In genomic region chr4:135797931-135798330, GRCm38 (mm10) we compare ENCODE assay signal across 10 mouse cellular contexts. TPM values are rescaled to one million over a fixed set of nuclear protein-coding genes. Genes with fewer than 3 reads are reported as not detected.
DNase-seq lines count a peak whose midpoint lies in the region; ATAC-seq lines count a peak whose summit lies in the region.
"Had no signal": no experiment of that assay in that cellular context is flagged by ENCODE, and none has a peak within 500 bp of the region (broad histone marks: within the 10 kb centered on the region; RNA-seq: fewer than 3 reads in every experiment).

No protein-coding gene starts in this region.

- ATAC-seq in forebrain, embryonic 15.5 days (replicated peaks) = no peak
- ATAC-seq in heart, embryonic 14.5 days (ENCODE audit: insufficient number of reproducible peaks, insufficient read depth, low FRiP score, low read depth) = peak; percentile 51; the same call in 1 of the 2 replicates
- ATAC-seq in megakaryocyte-erythroid progenitor cell, adult 5-6 weeks (replicated peaks; ENCODE audit: low FRiP score, low TSS enrichment, poor library complexity, severe bottlenecking) = 0 out of 2 replicates have a peak, but pooled peaks have one; percentile 29
- ATAC-seq in cerebellum, adult (ENCODE audit: insufficient number of reproducible peaks, low FRiP score, low TSS enrichment) = no peak

- no peak overlapping the region for H3K4me3 ChIP-seq in forebrain, embryonic 10.5 days
- no peak overlapping the region for H3K4me3 ChIP-seq in forebrain, embryonic 15.5 days
- no peak overlapping the region for H3K4me3 ChIP-seq in heart, embryonic 14.5 days (ENCODE audit: control insufficient read depth in 1 of 2, insufficient read depth in 1 of 2, low read depth in 1 of 2, low read length in 2 of 2)
- H3K4me3 ChIP-seq: embryonic facial prominence, embryonic 12.5 days; limb, embryonic 13.5 days had no signal

- no peak overlapping the region for H3K4me2 ChIP-seq in forebrain, embryonic 15.5 days (replicated peaks)
- peak overlapping the region; percentile 8; the same call in 1 of the 2 replicates for H3K4me2 ChIP-seq in heart, embryonic 14.5 days (ENCODE audit: low read length)
- H3K4me2 ChIP-seq: embryonic facial prominence, embryonic 12.5 days; limb, embryonic 13.5 days had no signal

- H3K4me1 ChIP-seq in forebrain, embryonic 10.5 days = peaks cover 29% of the 10 kb centered on the region
- H3K4me1 ChIP-seq in forebrain, embryonic 15.5 days = 0 out of 2 replicates have a peak, but pooled peaks cover 4% of the 10 kb centered on the region
- peaks cover 6 to 13% of the 10 kb centered on the region in 2 experiments for H3K4me1 ChIP-seq in heart, embryonic 14.5 days (ENCODE audit: control insufficient read depth in 2 of 2, insufficient read depth in 2 of 2, low read length in 2 of 2)
- H3K4me1 ChIP-seq: embryonic facial prominence, embryonic 12.5 days had no signal

- 0 out of 2 replicates have a peak, but pooled peaks cover under 1% of the 10 kb centered on the region for H3K9me3 ChIP-seq in forebrain, embryonic 10.5 days
- no peaks in the 10 kb centered on the region for H3K9me3 ChIP-seq in forebrain, embryonic 15.5 days
- H3K9me3 ChIP-seq in heart, embryonic 14.5 days (ENCODE audit: control insufficient read depth, low read length) = no peaks in the 10 kb centered on the region
- H3K9me3 ChIP-seq: embryonic facial prominence, embryonic 12.5 days; limb, embryonic 13.5 days had no signal

- peak overlapping the region; percentile 15; the same call in 1 of the 2 replicates for H3K27ac ChIP-seq in forebrain, embryonic 10.5 days
- no peak overlapping the region for H3K27ac ChIP-seq in forebrain, embryonic 15.5 days (replicated peaks)
- no peak overlapping the region for H3K27ac ChIP-seq in heart, embryonic 14.5 days (replicated peaks in 1 of 2; ENCODE audit: control insufficient read depth in 1 of 2, insufficient read depth in 1 of 2, low read depth in 2 of 2, low read length in 2 of 2)
- H3K27ac ChIP-seq: embryonic facial prominence, embryonic 12.5 days; limb, embryonic 13.5 days had no signal

- H3K9ac ChIP-seq in forebrain, embryonic 15.5 days (replicated peaks) = no peak overlapping the region
- no peak overlapping the region for H3K9ac ChIP-seq in heart, embryonic 14.5 days (ENCODE audit: low read length)
- H3K9ac ChIP-seq: embryonic facial prominence, embryonic 12.5 days; limb, embryonic 13.5 days had no signal

- 36% methylated on average over 11 of the region's 11 CpGs for WGBS in forebrain, embryonic 10.5 days
- 28% methylated on average over 11 of the region's 11 CpGs for WGBS in forebrain, embryonic 15.5 days
- 13% methylated on average over 11 of the region's 11 CpGs for WGBS in heart, embryonic 14.5 days

- DNase-seq in forebrain, embryonic 10.5 days (ENCODE audit: extremely low spot score, low spot score) = no peak
- DNase-seq in ovary, adult 18-20 months (ENCODE audit: low spot score) = peak; percentile 25
- DNase-seq in ovary, postnatal 10 days (ENCODE audit: low spot score) = no peak
- no peak for DNase-seq in cerebellum, adult 18-20 months

- no peaks in the 10 kb centered on the region; the same call in 1 of the 2 replicates for H3K27me3 ChIP-seq in forebrain, embryonic 10.5 days (ENCODE audit: poor library complexity, severe bottlenecking)
- no peaks in the 10 kb centered on the region for H3K27me3 ChIP-seq in forebrain, embryonic 15.5 days
- H3K27me3 ChIP-seq in heart, embryonic 14.5 days (ENCODE audit: control insufficient read depth, insufficient read depth, low read length) = no peaks in the 10 kb centered on the region
- H3K27me3 ChIP-seq: embryonic facial prominence, embryonic 12.5 days; limb, embryonic 13.5 days had no signal

- no peaks in the 10 kb centered on the region for H3K36me3 ChIP-seq in forebrain, embryonic 10.5 days (replicated peaks)
- no peaks in the 10 kb centered on the region for H3K36me3 ChIP-seq in forebrain, embryonic 15.5 days
- no peaks in the 10 kb centered on the region for H3K36me3 ChIP-seq in heart, embryonic 14.5 days (ENCODE audit: control insufficient read depth, insufficient read depth, low read length)
- H3K36me3 ChIP-seq: embryonic facial prominence, embryonic 12.5 days; limb, embryonic 13.5 days had no signal

RNA-seq across cellular contexts. Expression of gene Myom3, which starts 38.4 kb away (rescaled TPM):
- polyA plus RNA-seq in forebrain, embryonic 10.5 days (2016; fragmentation: Nextera tagmentation; extraction: Ambion mirVana) = 0.09 TPM in 1 of 2 replicates, not detected in the other
- polyA plus RNA-seq in forebrain, embryonic 15.5 days (2015; fragmentation: Nextera tagmentation; extraction: Ambion mirVana) = 0.09 and 0.36 TPM in 2 replicates
- 0.12 TPM in 1 of 2 replicates, not detected in the other for polyA plus RNA-seq in heart, embryonic 14.5 days (2014; fragmentation: Nextera tagmentation; extraction: Ambion mirVana)
- not detected in 2 replicates for total RNA-seq in megakaryocyte-erythroid progenitor cell, adult 5-6 weeks (2014; fragmentation: Nextera tagmentation)
- not detected in 2 replicates for total RNA-seq in megakaryocyte-erythroid progenitor cell, adult 5-6 weeks (2017)

RNA-seq across cellular contexts. Expression of gene Srsf10, which starts 57.6 kb away (rescaled TPM):
- 383 and 421 TPM in 2 replicates for polyA plus RNA-seq in forebrain, embryonic 10.5 days (2016; fragmentation: Nextera tagmentation; extraction: Ambion mirVana)
- 257 and 272 TPM in 2 replicates for polyA plus RNA-seq in forebrain, embryonic 15.5 days (2015; fragmentation: Nextera tagmentation; extraction: Ambion mirVana)
- 144 and 147 TPM in 2 replicates for polyA plus RNA-seq in heart, embryonic 14.5 days (2014; fragmentation: Nextera tagmentation; extraction: Ambion mirVana)
- 272 and 280 TPM in 2 replicates for total RNA-seq in megakaryocyte-erythroid progenitor cell, adult 5-6 weeks (2014; fragmentation: Nextera tagmentation)
- total RNA-seq in megakaryocyte-erythroid progenitor cell, adult 5-6 weeks (2017) = 322 and 402 TPM in 2 replicates

Comparison
In these comparisons a context has a peak if more than half of its experiments do, and no peak if none do; other contexts are left out.
1. ATAC-seq: peak in heart, embryonic 14.5 days (single experiment) and megakaryocyte-erythroid progenitor cell, adult 5-6 weeks (single experiment); none in forebrain, embryonic 15.5 days (single experiment) and cerebellum, adult (single experiment).